Mouse (Mus musculus) ovary, postnatal 10 days (tissue): ENCODE measurements around the gene Arnt2.

Experiments used
- DNase-seq: peaks from one replicate; pipeline ENCODE4 v3.0.0; 2022; ENCODE audit warnings: low spot score

Gene Arnt2

DNA sequence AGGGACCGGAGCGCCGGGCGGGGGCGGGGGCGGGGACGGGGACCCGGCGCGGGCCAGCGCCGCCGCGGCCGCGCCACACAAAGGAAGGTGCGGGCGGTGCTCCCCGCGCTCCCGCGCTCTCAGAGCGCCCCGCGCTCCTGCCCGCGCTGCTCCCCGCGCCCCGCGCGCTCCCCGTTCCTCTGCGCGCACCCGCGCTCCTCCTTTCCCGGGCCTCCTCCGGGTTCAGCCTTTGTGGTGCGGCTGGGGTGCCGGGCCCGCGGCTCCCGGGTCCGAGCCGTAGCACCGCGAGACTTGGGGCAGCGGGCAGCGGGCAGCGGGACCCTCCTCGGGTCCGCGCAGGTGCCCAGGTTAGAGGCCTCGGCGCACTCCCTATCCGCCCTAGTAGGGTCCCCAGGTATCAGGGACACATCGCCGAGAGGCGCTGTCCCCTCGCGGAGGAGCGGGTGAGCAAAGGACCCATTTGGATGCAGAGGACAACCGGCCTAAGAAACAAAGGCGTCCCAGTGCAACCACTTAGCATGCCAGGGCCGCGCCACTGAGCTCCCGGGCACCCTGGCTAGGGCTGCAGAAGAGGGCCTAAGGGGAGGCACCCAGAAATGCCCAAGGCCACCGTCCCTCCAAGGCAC lies at the start of gene Arnt2:
Arnt2 (minus strand) TSS at position 281 of the 626 bp plus-strand sequence.
- peak; percentile 16 for DNase-seq

DNA sequence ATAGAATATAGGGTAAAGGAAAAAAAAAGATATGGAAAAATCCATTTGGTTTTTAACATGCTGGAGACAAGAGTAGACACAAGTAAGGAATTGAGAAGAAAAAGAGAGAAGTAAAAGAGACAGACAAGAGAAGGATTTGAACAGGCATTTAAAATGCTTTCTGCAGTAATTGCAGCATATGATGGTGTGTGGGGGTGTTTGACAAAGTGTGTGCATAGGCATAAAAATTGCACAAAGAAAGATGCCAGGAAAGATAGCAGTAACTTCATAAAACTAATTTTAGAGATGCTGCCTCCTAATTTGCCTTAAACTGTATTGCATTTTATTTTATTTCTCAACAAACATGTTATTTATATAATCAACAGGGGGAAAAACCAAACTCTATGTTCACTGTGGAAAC lies 41.7 kb upstream of the Arnt2 start:
- DNase-seq, result no peak

DNA sequence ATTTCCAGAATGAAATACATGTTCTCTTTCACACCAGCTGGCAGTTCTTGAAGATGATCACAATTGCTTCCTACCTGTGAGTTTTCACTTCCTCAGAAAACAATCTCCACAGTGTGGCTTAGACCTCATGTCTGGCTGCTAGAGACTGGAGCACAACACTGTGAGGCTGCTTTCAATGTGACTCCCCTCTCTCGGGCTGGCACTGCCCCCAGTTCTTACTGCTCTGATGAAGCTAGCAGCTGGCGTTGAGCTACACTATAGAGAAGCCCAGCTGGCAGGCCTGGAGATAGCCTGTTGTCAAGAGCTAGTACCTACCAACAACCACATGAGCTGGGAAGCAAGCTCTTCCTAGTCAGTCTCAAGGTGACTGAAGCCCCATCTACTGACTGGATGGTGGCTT lies 39.1 kb upstream of the Arnt2 start:
- DNase-seq, result no peak

DNA sequence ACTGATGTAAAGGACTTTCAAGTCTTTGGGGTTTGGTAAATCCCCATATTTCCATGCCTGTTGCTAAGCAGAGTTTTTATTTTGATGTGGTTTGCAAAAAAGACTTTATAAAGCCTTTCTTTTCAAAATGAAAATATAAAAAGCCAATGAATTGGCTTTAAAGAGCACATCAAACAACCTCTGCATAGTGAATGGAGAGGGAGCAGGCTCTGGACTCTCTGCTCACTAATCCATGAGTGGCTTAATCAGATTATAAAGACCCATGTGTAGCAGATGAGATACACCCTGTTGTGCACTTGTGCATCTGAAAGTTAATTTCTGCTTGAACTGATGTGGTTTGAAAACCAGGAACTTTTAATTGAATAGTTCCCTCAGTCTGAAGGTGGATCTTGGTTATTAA lies 38.5 kb upstream of the Arnt2 start:
- no peak for DNase-seq

DNA sequence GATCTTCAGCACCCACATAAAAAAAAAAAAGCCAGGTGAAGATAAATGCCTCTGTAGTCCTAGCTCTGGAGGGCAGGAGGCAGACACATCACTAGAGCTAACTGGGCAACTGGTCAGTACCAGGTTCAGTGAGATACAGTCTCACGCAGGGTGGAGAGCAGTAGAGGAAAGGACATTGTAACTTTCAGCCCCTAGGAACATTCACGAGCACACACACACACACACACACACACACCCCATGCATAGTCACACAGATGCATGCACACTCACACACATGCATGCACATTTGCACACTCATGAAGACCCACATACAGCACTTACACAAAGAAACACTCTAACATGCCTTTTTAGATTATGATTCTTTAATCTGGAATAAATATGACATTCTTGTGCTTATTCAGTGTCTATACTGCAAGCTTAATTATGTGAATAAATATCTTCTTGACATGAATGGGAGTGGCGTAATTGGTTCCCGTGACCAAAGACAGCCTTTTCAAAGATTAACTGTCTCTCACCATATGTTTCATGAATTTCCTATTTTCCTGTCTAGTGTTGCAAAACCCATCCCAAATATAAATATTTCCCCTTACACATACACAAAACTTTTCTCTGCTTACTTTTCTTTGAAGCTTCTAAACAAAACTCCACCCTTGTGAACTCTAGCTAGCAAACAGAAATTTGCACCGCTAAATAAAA lies 37.9 kb upstream of the Arnt2 start:
- DNase-seq, result no peak

DNA sequence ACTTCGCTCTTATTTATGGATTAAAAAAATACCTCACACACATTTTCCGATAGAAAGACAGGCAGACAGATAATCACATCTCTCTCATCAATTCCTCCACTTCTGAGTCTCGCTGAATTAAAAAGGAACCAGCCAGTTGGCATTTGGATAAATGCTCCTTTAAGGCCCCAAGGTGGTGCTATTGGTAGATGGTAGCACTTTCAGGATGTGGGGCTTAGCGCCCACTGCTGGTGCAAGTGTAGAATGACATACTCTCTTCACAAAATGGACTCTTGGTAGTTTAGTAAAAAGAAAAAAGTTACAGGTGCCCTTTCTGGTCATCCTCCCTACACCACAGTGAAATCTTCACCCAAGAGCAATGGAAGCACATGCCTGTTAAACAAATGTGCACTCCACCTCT lies 37.1 kb upstream of the Arnt2 start:
- no peak for DNase-seq

DNA sequence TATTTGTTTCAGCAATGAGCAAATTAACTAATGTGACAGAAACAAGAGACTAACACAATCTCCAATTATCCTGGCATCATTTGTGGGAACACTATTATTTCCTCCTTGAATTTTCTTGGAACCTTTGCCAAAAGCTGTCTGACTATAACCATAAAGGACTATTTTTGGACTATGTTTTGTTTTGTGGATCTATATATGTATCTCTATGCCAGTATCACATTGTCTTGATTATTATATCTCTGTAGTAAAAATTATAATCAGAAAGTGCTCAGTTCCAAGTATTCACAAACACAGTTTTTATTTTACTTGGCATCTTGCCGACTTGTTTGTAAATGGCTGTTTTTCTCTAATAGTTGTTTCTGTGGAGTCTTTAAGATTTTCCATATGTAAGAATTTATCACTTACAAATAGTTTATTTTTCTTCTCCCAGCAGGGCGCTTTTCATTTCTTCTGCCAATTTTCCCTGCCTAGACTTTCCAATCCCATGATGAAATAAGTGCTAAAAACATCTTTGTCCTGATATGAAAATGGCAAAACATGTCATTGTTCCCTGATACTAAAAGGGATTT lies 32.5 kb upstream of the Arnt2 start:
- DNase-seq, result no peak

DNA sequence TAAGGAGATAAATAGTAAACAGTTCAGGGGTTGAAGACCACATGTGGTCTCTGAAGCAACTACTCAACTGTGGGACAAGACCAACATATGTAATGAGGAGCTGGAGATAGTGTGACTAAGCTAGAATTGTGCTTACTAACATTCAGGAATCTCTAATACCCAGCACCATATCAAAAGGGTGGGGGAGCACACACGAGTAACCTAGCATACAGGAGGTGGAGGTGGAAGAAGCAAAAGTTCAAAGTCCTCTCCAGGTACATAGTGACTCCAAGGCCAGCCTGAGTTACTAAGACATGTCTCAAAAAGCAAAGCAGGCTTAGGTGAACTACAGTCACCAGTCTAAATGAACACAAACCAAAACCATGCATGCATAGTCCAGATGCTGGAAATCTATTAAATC lies 29.6 kb upstream of the Arnt2 start:
- no peak for DNase-seq

DNA sequence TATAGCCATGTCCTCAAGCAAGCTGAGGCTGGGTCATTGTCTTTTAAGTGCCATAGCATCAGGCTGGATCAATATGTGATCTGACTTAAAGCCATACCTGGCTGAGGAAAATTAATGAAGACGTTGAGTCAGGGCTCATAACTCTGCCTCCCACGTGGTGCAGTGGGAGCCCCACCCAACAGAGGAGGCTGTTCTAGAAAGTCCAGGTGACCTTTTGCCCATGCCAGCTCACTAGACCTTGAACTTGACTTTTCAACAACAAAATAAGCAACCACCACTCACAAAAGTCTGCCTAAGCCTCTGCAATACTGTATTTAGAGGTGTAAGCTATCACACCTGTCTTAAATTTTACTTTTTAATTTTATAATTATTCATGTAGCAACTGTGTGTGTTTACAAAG lies 24.9 kb upstream of the Arnt2 start:
- DNase-seq, result no peak

DNA sequence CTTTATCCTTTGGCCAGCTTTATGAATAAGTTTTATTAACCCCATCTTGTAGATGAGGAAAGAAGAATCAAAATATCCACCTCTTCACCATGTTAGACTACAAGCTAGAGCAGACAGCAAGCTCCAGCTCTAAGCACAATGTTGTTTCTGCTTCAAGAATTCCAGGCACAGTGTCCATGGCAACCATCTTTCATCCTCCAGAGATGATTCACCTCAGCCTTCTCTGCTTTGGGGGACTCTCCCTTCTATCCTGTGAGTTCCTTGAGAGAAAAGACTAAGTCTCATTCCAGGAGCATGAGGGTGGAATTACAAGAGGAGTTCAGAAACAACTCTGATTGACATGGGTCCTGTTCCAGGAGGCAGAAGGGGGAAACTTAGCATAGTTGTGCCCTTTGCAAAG lies 22.2 kb upstream of the Arnt2 start:
- DNase-seq, result no peak

DNA sequence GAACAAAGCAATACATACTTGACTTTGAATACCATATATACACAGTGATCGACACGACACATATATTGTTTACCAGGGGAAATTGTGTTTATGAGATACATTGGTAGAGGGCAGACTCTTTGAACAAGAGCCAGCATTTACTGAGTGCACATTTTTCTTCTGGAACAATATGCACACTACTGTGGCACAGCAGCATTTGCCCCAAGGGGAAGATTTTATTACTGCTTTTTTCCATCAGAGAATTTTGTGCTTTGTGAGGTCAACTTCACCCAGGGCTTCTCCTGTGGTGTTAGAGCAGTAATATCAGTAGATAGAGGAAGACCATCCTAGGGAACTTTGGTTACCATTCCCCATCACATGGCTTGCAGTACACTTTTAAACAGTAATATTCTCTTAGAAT lies 17.2 kb upstream of the Arnt2 start:
- no peak for DNase-seq

DNA sequence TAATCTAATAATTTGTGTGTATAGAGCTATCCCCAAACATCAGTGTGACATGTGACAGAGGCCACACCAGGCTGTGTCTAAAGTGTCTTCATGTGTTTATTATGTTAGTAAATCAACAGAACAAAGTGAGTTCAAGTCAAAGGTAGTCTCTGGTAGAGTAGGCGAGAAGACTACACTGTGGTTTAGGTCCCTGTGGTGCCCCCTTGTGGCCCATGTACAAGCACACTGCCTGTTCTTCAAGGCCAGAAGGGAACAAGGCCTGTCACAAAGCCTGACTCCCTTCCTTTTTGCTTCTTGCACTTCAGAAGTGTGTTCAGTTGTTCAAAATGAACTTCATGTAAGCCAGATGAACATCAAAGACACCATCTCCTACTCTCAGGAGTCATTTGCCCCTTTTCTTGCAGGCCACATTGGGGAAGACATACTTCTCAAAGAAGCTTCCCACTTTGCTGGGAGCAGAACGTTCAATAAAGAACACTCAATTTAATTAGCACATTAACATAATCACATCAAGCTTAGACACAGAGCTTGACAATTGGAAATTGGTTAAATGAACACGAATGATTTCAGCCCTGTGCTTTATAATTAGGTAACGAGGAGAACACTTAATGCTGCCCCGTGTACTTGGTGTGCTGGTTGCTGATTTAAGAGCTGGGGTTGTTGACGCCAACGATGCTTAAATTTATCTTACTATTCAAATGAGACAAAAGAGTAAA lies 14.9 kb upstream of the Arnt2 start:
- no peak for DNase-seq

DNA sequence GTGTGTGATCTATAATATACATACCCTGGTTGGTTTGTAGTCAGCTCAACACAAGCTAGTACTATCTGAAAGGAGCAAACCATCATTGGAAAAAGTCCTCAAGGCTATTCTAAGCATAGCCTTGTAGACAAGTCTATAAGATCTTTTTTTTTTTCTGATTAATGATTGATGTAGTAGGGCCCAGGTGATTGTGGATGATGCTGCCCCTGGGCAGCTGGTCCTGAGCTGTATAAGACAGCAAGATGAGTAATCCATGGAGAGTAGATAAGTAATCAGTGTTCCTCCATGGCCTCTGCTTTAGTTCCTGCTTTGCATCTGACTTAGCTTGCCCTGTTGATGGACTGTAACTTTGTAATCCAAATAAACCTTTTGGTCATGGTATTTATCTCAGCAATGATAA lies 11.8 kb upstream of the Arnt2 start:
- DNase-seq, result no peak

DNA sequence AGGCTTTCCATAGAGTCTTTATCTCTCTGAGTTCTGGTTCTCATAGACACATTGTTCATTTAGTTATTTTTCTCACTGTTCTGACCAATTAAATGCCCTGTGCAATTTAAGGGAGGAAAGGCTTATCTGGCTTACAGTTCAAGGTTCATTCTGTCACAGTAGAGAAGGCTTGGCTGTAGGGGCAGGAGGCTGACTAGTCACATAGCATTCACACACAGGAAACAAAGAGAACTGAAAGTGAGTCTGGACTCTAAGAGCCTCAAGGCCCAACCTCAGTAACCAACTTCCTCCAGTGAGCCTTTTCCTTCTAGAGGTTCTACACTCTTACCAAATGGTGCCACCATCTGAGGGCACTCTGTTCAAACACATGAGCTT lies 11.3 kb upstream of the Arnt2 start:
- no peak for DNase-seq

DNA sequence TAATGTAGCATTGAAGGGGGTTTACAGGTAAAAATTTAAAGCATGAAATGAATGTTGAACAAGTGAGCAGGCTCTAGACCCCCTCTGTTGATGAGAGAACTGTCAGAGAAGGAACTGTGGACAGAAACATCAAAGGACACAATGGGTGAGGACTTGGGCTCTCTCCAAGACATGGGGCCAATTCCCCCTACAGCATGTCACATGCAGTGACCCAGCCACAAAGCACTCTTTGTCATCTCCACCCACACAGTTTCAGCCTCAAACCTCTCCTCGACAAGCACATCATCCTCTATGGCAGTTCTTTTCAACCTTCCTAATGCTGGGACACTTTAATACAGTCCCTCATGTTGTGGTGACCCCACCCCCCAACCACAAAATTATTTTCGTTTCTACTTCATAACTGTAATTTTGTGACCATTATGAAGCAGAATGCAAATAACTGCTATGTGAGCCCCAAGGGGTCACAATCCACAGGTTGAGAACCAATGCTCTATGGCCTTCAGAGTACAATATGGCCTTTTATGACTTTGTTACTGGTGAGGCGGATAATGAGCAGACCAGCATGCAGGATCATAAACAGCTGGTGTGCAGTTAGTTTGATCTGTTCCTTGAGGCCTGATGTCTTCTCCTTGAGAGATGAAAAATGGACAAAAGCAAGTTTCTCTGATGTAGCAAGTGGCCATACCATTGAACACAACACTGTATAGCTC lies 10.8 kb upstream of the Arnt2 start:
- DNase-seq, result no peak

DNA sequence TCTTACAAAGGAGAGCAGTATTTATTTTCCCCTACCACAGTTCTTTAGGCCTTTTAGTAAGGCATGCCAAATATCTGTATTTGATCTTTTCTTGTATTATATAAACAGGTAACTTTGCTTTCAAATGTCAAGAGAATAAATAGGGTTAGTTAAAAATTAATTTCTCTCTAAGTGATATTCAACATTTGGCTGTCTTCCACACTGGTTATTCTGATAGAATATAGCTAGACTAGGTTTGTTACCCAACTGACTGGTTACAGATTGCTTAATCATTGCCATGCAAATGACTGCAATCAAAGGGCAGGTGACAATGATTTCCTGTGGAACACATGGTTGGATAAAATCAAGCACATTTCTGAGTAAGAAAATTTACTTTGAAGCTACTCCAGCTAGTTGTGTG lies 7.5 kb upstream of the Arnt2 start:
- no peak for DNase-seq

DNA sequence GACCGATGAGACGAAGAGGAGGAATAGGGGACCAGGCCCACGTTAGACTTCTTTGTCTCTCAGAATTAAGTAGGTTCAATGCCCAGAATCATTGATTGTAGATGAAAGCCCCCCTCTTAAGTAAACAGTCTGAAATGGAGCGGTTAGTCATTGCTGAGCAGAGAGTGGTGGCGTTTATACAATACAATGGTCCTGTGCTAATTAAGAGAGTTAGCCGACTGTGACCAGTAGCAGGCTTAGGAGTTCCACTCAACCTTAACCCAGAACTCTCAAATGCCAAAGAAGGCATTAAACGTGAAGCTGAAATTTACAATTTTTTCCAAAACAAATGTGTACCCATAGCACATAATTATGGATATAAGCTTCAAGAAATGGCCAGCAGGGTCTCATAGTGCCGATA lies 2.6 kb upstream of the Arnt2 start:
- DNase-seq, result no peak

DNA sequence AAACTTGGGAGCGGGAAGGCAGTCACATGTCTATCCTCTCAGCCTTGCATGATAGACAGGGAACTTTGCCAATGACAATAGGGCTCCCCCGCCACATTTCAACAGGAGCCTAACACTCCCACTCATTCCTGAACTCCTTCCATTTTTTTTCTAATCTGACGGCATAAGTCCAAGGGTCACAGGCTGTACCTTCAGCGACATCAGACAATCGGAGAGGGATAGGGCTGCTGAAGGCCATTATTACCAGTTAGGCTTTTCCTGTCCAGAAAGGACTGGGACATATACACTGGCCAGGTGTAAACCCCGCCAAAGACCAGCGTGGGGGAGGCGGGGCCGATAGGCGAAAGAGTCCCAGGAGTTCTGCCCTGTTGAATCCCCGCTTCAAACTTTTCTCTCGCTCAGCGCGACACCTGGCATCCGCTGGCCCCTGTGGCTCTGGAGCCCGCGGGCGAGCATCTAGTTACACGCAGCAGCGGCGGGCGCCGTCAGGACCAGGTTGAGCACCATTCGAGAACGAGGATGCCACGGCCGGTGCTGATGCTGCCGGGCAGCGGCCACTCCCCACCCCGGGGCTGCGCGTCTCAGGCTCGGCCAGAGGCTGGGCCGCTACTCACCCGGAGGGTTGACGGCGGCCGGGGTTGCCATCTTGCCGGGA lies 608 bp downstream of the Arnt2 start:
- peak; percentile 18 for DNase-seq

DNA sequence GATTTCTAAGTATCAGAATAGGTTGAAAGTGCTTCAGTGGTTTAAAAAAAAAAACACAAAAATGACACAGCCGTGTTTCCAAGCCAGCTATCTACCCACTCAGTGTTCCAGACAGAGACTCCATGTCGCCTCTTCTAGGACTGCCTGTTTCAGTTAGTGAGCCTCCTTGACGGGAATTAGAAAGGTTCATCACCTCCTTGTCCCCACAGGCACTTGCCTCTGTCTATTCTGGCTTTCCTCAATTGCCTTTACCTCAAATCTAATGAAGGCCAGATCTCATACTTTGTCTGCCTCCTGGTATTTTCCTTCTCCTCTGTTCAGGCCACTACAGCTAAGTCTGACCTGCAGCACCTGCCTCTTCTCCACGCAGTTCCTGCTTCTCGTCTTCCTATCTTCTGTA lies 1.7 kb downstream of the Arnt2 start:
- DNase-seq, result no peak

DNA sequence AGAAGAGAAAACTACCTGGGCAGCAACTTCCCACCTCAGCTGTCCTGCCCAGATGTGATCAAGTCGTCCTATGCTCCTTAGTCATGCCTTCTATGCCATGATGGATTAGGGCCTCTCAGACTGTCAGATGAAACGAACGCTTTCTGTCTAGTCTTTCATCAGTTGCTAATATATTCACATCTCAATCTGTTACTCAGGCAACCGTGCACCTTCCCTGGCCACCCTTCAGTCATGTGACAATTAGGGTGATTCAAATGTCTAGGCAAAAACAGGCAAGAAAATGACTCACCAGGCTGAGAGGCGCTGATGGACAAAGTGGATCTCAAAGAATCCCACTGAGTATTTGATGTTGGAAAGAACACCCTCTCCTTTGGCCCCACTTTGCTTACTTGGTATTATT lies 6.6 kb downstream of the Arnt2 start:
- DNase-seq, result no peak

DNA sequence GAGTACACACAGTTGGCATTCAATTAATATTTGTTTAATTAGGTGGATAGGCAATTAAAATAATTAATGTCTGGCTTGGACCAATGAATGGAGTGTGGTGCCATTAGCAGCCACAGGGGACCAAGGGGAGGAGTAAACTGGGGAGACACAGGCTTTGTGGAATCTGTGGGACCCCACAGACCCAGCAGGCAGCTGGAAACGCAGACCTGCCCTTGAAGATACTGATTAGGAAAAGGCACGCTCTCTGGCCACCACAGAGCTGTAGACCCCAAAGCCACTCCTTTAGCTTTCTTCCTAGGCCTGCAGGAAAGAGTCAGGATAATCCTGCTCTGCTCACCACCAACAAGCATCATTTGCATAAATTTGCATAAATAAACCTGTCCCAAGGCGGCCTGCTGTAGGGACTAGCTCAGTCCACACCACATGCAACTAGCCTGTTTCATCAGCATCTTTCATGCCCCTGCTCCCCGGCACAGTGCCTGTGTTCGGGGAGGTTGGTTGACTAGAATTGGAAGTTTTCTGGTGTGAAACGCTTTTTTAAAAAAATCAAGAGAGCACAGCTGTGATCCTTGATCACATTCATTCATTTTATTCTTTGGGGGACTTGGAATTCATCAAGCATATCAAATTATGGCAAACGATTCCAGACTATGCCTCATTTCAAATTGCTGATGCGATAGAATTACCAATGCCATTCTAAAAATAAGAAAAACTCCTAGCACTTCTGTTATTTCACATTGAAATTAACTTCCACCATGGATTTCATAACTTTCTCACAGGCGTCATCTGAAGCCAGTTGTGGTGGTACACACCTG lies 8.1 kb downstream of the Arnt2 start:
- DNase-seq, result no peak
